Mouse (Mus musculus) regulatory T cell (primary cell): ENCODE measurements at regions not wholly inside any gene's neighbourhood (a gene's known extent, or its start where the extent isn't known, plus 50 kb on each side); places are given as distances from the start of the nearest gene placed in this dataset.

Source experiments
- in situ Hi-C: fragments of 300-600 bp; cut with MboI, MseI; formaldehyde crosslinking; loops from one replicate; pipeline ENCODE4 v1.15.1; 2025; ENCODE audit warnings: high pct_unique_total_duplicates

GRCm38 (mm10) chr15:60762071-60762470 lies 91.5 kb downstream of the Fam84b start:
- in situ Hi-C loops = no loop called here

DNA sequence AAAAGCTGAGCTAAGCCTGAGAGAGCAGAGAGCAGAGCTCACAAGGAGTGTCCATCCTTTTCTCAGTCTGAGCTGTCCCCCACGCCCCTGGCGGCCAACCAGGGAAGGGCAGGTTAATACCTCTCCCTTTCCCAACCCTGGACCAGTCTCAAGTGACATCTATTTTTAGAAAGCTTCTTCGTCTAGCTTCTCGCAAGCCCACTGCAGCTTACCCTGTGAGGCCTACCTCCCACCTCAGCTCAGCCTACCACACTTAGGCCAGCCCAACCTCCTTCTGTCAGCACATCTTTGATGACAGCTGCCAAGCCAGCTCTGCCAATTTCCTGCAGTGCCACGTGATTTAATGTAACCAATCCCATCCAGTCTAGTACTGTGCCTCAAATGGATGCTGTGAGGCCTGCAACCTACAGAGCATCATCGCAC lies 93.6 kb downstream of the Fam84b start:
- in situ Hi-C loops = no loop called here

DNA sequence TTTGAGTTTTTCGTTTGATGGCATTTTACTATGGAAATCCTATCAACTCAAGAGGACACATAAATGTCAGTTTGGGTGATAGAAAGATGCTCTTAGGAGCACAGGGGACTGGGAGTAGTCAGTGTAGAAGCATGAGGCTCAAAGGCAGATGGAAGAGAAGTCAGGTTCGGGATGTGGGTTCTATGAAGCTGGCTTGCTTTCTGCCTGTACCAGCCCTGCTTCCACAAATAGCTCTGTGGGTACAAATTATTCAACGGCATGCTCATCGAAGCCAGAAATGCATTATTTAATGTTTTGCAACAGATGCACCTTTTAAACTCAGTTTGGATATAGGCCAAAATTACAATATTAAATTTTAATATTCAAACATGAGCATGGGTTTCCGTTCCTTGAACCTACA lies 99.3 kb downstream of the Fam84b start:
- in situ Hi-C loops = no loop called here

GRCm38 (mm10) chr15:60739598-60739997 lies 114.0 kb downstream of the Fam84b start:
- in situ Hi-C loops = no loop called here

GRCm38 (mm10) chr15:60738258-60738657 lies 115.3 kb downstream of the Fam84b start:
- in situ Hi-C loops = no loop called here

DNA sequence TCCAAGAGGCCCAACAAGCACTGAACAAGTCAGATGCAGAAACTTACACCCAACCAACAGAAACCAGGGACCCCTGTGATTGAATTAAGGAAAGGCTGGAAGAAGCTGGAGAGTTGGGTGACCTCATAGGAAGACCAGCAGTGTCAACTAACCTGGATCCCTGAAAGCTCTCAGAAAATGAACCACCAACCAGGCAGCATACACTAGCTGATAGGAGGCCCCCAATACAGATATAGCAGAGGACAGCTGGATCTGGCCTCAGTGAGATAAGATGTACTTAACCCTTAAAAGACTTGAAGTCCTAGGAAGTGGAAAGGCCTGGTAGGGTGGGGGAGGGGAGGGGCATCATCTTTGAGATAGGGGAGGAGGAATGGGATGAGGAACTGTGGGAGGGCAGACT lies 121.2 kb downstream of the Fam84b start:
- in situ Hi-C loops = no loop called here

GRCm38 (mm10) chr15:60728754-60729153 lies 124.8 kb downstream of the Fam84b start:
- in situ Hi-C loops = loop anchor here (10.0 kb wide), 1 partner anchor 1884 kb away; no protein-coding TSS in a partner anchor

DNA sequence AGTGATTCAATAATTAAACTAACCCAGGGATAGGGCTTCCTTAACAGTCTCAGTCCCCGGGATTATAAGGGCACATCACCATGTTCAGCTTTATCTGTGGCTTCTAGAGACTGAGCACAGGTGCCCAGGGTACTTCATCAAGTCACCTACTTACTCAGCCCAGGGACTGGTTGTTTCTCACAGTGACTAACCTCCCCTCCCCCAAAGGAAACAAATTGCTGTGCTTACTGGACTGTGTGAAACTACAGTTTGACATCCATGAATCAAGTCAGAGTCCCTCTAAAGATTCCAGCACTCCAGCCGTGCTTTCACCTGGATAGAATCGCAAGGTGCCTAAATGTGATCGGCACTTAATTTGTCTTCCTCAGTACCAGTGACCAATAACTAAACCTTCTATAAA lies 125.2 kb downstream of the Fam84b start:
- in situ Hi-C loops = loop anchor here (10.0 kb wide), 1 partner anchor 1884 kb away; no protein-coding TSS in a partner anchor

DNA sequence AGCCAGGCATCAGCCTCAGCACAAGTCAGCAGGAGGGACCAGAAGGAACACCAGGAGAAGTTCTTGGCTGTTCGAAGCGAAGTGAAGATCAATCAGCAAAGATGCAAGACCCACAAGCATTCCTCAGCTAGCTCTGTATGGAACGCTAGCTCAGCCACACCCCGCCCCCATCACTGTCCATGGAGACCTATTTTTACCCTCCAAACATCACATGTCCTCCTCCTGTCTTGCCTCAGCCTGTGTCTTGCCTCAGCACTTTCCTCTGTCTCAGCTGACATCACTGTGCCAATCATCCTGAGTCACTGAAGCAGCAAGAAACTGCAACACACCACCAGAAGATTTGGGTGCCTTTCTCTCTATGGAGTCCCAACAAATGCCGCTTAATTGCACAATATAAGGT lies 134.2 kb downstream of the Fam84b start:
- in situ Hi-C loops = no loop called here

DNA sequence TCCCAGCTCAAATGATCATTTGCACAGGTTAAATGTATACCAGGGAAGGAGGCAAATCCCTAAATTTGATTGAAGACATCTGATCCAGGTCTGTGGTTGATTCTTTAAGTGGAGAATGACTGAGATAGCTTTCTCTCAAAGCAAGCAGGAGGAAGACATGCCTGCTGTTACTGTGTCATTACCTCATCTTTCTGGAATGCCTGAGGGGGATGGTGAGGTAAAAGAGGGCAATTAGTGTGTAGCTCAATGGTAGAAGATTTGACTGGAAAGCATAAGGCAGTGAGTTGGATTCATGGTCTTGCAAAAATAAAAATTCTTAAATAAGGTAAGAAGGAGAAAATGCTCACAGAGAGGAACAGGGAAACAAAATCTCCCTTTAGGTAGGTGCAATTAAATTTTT lies 144.9 kb downstream of the Fam84b start:
- in situ Hi-C loops = no loop called here

DNA sequence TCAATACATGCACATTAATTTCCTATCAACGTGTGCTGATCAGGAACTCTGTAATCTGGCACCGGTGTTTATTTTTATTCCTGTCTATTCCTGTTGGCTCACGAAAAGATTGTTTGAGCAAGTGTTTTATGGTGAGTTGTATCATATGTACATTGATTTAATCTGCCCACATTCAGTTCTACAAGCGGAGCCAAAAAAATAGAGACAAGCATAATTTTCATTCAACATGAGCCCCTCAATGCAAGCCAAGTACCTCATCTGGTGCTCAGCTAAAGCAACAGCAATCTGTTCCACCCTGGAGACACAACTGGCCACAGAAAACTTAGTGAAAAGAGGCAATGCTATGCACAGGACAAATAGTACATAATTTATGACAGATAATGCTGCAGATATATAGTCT lies 147.6 kb downstream of the Fam84b start:
- in situ Hi-C loops = no loop called here

DNA sequence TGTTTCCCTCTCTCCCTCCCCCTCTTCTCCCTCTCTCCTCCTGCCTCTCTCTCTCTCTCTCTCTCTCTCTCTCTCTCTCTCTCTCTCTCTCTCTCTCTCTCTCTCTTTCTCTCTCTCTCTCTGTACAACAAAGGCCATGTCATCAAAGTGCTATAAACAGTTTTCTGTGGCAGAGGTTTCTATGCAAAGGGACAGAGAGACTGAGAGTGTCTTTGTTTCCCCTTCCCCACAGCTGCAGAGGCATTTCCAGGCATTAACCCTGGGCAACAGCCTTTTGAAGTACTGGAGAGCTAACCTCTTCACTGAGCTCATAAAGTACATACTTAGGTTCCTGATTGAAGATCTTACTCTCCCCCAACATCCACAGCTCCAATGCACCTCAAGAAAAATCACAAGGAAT lies 152.3 kb downstream of the Fam84b start:
- in situ Hi-C loops = no loop called here

GRCm38 (mm10) chr15:60694746-60695145 lies 158.8 kb downstream of the Fam84b start:
- in situ Hi-C loops = no loop called here

DNA sequence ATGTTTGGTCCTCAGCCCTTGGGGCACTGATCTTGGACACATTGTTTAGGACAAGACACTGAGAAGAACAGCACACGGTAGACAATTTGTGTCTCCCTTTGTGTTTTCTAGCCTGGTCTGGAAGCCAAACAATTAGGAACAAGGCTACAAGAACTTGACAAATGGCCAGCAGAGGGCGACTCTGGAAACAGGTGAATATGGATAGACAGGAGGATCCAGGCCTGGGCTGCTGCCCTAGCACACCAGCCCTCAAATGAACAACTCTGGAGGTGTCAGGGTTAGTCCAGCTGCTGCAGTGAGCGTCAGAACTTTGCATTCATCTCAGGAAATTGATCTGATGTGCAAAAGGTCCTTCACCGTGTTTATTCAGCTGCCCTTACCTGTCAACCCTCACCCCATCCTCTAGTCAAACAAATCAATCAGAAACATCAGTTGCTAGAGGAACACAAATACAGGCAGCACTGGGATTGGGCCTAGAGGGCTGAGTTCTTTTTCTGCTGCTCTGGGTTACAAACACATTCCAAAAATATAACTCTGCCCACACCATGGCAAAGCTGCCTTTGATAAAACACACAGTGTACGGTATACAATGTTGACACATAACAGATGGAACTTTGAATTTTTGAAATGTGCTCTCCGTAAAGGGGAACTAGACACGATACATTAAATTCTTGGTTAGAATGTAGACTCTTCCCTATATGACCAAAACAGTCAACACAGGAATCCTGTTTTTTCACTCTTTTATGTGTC lies 159.7 kb downstream of the Fam84b start:
- in situ Hi-C loops = no loop called here

- in situ Hi-C loops = no loop called here
Measured at GRCm38 (mm10) chr15:60692718-60693597, 160.6 kb downstream of the Fam84b start.

GRCm38 (mm10) chr15:60692149-60692548 lies 161.4 kb downstream of the Fam84b start:
- in situ Hi-C loops = no loop called here

DNA sequence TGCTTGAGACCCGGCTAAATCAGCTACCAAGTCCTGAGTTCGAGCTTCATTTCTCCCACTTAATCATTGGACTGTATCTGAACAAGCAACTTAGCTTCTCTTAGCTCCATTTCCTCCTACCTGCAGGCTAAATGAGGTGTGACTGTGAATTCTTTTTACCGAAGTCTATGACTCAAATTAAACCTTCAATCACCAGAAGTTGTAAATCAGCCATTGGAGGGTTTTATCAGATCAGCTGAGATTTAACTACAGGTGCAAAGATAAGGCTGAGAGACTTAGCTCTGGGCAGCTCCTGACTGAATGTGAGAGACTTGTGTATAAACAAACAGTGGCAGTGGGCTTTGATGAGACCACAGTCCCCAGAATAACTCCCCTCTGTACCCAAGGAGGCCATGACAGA lies 176.2 kb downstream of the Fam84b start:
- in situ Hi-C loops = no loop called here

DNA sequence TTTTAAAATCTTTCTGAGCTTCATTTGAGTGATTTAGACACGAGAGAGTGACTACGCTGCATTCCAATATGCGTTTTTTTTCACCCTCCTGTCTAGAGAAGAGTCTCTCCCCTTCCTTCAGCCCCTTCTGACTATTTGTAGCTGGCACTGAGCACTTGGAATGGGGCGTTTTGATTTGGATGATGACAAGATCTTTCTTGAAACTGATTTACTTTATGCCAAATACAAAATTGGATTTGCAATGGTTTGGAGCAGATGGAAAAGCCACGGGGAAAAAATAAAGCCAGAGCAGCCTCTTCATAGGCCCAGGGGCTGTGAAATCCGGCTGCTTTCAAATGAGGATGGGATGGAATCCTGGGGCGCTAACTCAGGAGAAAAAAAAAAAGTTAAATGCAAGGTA lies 196.0 kb downstream of the Fam84b start:
- in situ Hi-C loops = no loop called here

DNA sequence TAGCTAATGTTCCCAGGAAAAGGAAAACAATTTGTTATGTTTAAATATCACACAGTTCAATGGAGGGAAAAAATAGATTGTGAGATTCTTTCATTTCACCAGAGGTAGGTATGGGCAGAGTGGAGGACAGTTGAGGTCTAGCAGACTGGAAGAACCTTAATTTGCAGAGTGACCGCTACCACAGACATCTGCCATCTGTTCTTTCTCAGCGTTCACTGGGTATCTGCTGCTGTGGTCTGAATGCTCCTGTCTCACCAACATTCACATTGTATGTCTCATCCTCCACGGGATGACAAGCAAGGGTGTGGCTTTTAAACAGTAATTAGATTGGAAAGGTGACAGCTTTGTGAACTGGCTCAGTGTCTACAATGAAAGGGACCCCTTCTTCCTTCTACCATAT lies 198.5 kb downstream of the Fam84b start:
- in situ Hi-C loops = no loop called here

GRCm38 (mm10) chr15:60649252-60649651 lies 204.3 kb downstream of the Fam84b start:
- in situ Hi-C loops = no loop called here

GRCm38 (mm10) chr15:60641770-60642169 lies 211.8 kb downstream of the Fam84b start:
- in situ Hi-C loops = loop anchor here (5.0 kb wide), 1 partner anchor 764 kb away; no protein-coding TSS in a partner anchor

- in situ Hi-C loops = loop anchor here (10.0 kb wide), 1 partner anchor 661 kb away; no protein-coding TSS in a partner anchor
Measured at GRCm38 (mm10) chr15:60633457-60633850, 220.1 kb downstream of the Fam84b start.
